Mouse (Mus musculus) cerebellum, adult 2 months (tissue): ENCODE data around the gene Fam214a.

Experiments used
- CTCF ChIP-seq: fragments of 200-500 bp; IDR thresholded peaks from 2 replicates; pipeline ENCODE4 v1.5.1; 2011; ENCODE audit warnings: low read depth, mild to moderate bottlenecking, control low read depth, low read length, moderate library complexity, borderline replicate concordance; ENCODE audit not compliant: insufficient read depth
- POLR2A ChIP-seq: fragments of 200-500 bp; IDR thresholded peaks from 2 replicates; pipeline ENCODE4 v1.6.1; 2011; ENCODE audit warnings: low read length, control low read depth, borderline replicate concordance; ENCODE audit not compliant: insufficient read depth

- TF ChIP-seq POLR2A (no peak), CTCF (no peak)
Observed at GRCm38 (mm10) chr9:74909245-74909644, 43.4 kb upstream of the Fam214a start.
